Mouse (Mus musculus) cerebellum, adult 2 months (tissue): ENCODE measurements at regions not wholly inside any gene's neighbourhood (a gene's known extent, or its start where the extent isn't known, plus 50 kb on each side); places are given as distances from the start of the nearest gene placed in this dataset.
A peak's percentile ranks its signal among the peaks of the same experiment; 100 is the strongest.

Source experiments
- DNase-seq, 2 experiments: peaks; one replicate each; pipeline ENCODE4 v3.0.0; 2021
- H3K27ac ChIP-seq: fragments of 200-500 bp; 2 replicates; pipeline ENCODE4 v1.5.1; 2012; ENCODE audit warnings: low read length, control low read depth, inconsistent platforms; ENCODE audit not compliant: insufficient read depth
- H3K27me3 ChIP-seq: fragments of 200-500 bp; 2 replicates; pipeline ENCODE4 v1.6.1; 2012; ENCODE audit warnings: inconsistent platforms, mild to moderate bottlenecking, low read length, moderate library complexity; ENCODE audit not compliant: control insufficient read depth, insufficient read depth
- H3K4me1 ChIP-seq: fragments of 200-500 bp; 2 replicates; pipeline ENCODE4 v1.6.1; 2011; ENCODE audit warnings: low read length; ENCODE audit not compliant: control insufficient read depth, insufficient read depth
- H3K4me3 ChIP-seq: fragments of 200-500 bp; replicated peaks from 2 replicates; pipeline ENCODE3; 2011; ENCODE audit warnings: mild to moderate bottlenecking, low read depth, low read length, control low read depth; ENCODE audit not compliant: insufficient read depth
- CTCF ChIP-seq: fragments of 200-500 bp; IDR thresholded peaks from 2 replicates; pipeline ENCODE4 v1.5.1; 2011; ENCODE audit warnings: low read depth, mild to moderate bottlenecking, control low read depth, low read length, moderate library complexity, borderline replicate concordance; ENCODE audit not compliant: insufficient read depth
- POLR2A ChIP-seq: fragments of 200-500 bp; IDR thresholded peaks from 2 replicates; pipeline ENCODE4 v1.6.1; 2011; ENCODE audit warnings: low read length, control low read depth, borderline replicate concordance; ENCODE audit not compliant: insufficient read depth
- WGBS: fragments of 180-500 bp; shearing (Covaris S2); methylation state at CpG from one replicate; pipeline ENCODE4 v1.1.7; 2018; 5-methylcytosine and 5-hydroxymethylcytosine counted together

DNA sequence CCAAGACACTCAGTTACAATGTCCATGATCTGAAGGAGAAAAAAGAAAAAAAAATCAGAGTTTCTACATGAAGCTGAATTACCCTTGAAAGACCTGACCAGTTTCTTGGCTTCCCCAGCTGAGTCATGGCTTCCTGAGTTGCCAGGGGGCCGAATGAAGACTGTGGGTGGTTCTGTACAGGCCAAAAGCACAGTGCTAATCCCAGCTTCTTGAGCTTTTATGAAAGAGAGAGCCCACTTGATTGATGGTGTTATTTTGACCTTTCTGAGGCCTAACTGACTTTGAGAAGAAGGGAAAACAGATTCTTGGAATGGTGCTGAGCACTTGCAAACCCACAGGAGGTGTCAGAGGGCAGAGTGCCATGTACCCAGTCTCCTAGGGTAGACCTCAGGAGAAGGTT lies 138.4 kb upstream of the Mctp2 start:
- TF ChIP-seq POLR2A (no peak), CTCF (no peak)
- Histone ChIP-seq H3K27ac (no peak overlapping the region), H3K4me3 (no peak overlapping the region), H3K4me1 (no peaks in the 10 kb centered on the region), H3K27me3 (no peaks in the 10 kb centered on the region)
- WGBS, result 26% methylated on average over 1 of the region's 1 CpGs
- DNase-seq, result no peak

- TF ChIP-seq POLR2A, result no peak
- no peak for TF ChIP-seq CTCF
- 94% methylated on average over 1 of the region's 1 CpGs for WGBS
- no peak for DNase-seq
- Histone ChIP-seq H3K4me1 (no peaks in the 10 kb centered on the region), H3K27me3 (no peaks in the 10 kb centered on the region), H3K27ac (no peak overlapping the region), H3K4me3 (no peak overlapping the region)
Measured at GRCm38 (mm10) chr7:72446911-72447310, 140.5 kb upstream of the Mctp2 start.

DNA sequence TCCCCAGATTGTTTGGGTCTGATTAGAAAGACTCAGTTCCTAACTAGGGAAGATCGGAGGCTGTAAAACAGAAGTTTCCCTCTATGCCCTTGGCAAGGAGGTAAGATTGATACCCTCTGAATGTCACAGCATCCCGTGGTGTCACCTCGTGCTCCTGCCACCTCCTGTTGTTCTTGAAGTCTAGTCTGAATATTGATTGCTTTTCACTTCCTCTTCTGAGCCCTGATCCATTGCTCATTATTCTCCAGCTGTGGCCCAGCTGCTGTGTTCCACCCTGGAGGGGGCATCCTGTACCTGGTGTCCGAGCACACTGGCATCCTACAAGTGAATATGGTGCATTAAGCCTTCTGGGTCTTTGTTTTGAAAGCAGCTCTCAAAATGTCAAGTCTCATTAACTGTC lies 156.6 kb upstream of the Mctp2 start:
- no peak overlapping the region for H3K4me3 ChIP-seq
- DNase-seq, result no peak
- no peaks in the 10 kb centered on the region for H3K4me1 ChIP-seq
- 56% methylated on average over 4 of the region's 4 CpGs for WGBS
- no peak overlapping the region for H3K27ac ChIP-seq
- no peaks in the 10 kb centered on the region for H3K27me3 ChIP-seq
- TF ChIP-seq CTCF (no peak), POLR2A (no peak)

- TF ChIP-seq POLR2A (no peak), CTCF (no peak)
- WGBS, result 94% methylated on average over 1 of the region's 1 CpGs
- H3K4me1 ChIP-seq, result no peaks in the 10 kb centered on the region
- no peak for DNase-seq
- no peaks in the 10 kb centered on the region for H3K27me3 ChIP-seq
- H3K27ac ChIP-seq, result no peak overlapping the region
- no peak overlapping the region for H3K4me3 ChIP-seq
Measured at GRCm38 (mm10) chr7:72464658-72465057, 158.2 kb upstream of the Mctp2 start.

GRCm38 (mm10) chr7:72469691-72470090 lies 163.3 kb upstream of the Mctp2 start:
- Histone ChIP-seq H3K4me1 (no peaks in the 10 kb centered on the region), H3K27ac (no peak overlapping the region), H3K4me3 (no peak overlapping the region), H3K27me3 (no peaks in the 10 kb centered on the region)
- 35% methylated on average over 2 of the region's 2 CpGs for WGBS
- TF ChIP-seq POLR2A (no peak), CTCF (no peak)
- DNase-seq, result no peak

DNA sequence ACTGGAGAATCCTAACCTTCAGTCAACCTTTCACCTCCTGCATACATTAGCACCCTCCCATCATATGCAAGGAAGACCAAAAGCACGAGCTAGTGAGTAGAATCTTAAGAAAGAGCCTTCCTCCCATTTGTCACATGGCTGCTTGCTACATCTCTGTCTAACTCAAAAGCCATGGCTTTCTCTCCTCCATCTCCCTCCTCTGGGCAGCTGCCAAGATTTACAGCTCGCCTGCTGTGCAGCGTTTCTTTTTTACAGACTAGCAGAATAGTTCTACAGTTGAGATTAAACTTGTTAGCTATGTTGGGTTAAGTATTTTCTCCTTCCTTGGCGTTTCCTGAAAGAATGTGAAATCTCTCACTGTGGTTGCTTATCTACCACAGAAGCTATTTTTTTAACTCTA lies 168.3 kb upstream of the Mctp2 start:
- Histone ChIP-seq H3K4me3 (no peak overlapping the region), H3K27ac (no peak overlapping the region), H3K4me1 (no peaks in the 10 kb centered on the region), H3K27me3 (no peaks in the 10 kb centered on the region; the same call in 1 of the 2 replicates)
- peak in 1 of 2 experiments; percentile 12 for DNase-seq
- 13% methylated on average over 4 of the region's 4 CpGs for WGBS
- no peak for TF ChIP-seq CTCF
- TF ChIP-seq POLR2A, result no peak

GRCm38 (mm10) chr7:72478936-72479335 lies 172.5 kb upstream of the Mctp2 start:
- no peak overlapping the region for H3K4me3 ChIP-seq
- no peak for TF ChIP-seq POLR2A
- no peaks in the 10 kb centered on the region; the same call in 1 of the 2 replicates for H3K27me3 ChIP-seq
- 79% methylated on average over 1 of the region's 1 CpGs for WGBS
- no peaks in the 10 kb centered on the region for H3K4me1 ChIP-seq
- no peak for DNase-seq
- H3K27ac ChIP-seq, result no peak overlapping the region

DNA sequence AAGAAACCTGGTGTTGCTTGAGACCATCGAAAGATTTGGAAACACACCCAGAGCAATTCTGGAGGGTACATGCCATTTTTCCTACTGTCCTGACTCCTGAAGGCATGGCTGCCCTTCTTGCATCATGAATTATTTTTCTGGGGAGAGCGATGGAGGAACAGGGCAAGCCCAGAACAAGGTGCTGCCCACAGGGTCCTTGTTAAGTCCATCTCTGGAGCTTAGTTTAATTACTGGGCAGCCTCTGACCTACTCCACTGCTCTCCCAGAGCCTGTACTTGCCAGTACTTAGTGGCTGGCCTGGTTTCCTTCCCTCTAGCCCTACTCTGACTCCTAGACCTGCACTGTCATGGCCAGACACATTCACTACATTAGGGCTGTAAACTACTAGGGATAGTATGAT lies 174.9 kb upstream of the Mctp2 start:
- no peak overlapping the region for H3K27ac ChIP-seq
- WGBS, result 95% methylated on average over 2 of the region's 2 CpGs
- no peak for DNase-seq
- TF ChIP-seq POLR2A (no peak), CTCF (no peak)
- no peak overlapping the region for H3K4me3 ChIP-seq
- no peaks in the 10 kb centered on the region; the same call in 1 of the 2 replicates for H3K27me3 ChIP-seq
- no peaks in the 10 kb centered on the region for H3K4me1 ChIP-seq

DNA sequence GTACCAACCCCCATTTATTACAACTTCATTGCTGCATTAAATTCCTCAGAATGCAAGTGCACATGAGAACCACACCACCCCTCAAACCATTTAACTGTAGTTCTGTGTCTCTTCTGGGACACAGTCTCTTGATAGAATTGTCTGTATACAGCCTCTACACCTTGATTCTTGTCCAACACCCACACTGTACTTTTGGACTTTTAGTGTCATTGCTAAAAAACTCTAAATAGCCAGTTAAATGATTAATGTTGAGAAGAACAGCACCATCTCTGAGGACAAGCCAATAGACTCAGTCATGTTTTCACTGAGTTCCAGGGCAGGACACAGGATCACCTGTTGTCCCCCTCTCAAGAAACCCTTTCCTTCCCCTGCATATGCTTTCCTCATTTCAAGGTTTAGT lies 183.8 kb upstream of the Mctp2 start:
- TF ChIP-seq CTCF, result no peak
- TF ChIP-seq POLR2A, result no peak
- no peak for DNase-seq
- Histone ChIP-seq H3K4me3 (no peak overlapping the region), H3K27me3 (no peaks in the 10 kb centered on the region), H3K4me1 (no peaks in the 10 kb centered on the region), H3K27ac (no peak overlapping the region)
